Mouse (Mus musculus): Measurements from ENCODE around the gene Mafg.

Gene Mafg

DNA sequence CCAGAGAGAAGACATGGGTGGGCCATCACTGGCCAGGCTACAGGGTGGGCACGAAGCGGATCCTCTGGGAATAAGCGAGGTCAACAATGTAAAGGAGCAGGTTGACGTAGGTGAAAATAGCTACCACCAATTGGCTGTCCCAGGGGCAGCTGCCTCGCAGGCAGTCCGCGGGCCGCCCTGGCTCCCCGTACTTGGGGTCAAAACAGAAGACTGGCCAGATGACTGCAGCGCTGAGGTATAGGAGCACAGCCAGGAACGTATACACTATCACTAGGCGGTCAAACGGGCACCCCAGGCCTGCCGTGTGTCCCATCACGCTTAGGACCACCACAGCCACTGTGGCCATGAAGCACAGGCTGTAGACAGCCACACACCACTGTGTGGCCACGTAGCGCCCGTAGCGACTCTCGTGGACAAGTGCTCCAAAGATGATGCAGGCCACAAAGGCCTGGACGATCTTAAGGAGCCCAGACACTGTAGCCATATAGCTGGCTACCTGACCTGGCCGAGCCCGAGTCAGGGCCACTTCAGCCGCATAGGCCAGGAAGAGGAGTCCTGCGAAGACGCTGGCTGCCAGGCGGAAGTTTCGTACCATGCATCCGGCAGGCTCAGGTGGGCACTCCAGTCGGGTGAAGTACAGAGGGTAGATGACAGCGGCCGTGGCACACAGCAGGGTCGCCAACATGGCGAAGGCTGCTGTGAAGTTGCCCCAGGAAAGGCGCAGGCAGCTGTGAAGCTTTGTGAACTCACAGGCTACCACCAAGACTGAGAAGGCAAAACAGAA lies 13.8 kb upstream of the Mafg start:
- in situ Hi-C loops (cut with MboI; ENCODE audit: low sequenced_read_pairs), result no loop called here

- in situ Hi-C loops (cut with MboI; ENCODE audit: low sequenced_read_pairs), result no loop called here
Measured at GRCm38 (mm10) chr11:120643601-120643987, 10.2 kb upstream of the Mafg start, which contains the start of gene Pycr1. TSS of gene Pycr1 (minus strand) at chr11:120643769.

- in situ Hi-C loops (cut with MboI; ENCODE audit: low sequenced_read_pairs), result no loop called here
Measured at GRCm38 (mm10) chr11:120642939-120643600, 9.7 kb upstream of the Mafg start.

GRCm38 (mm10) chr11:120641869-120642268 lies 8.5 kb upstream of the Mafg start:
- in situ Hi-C loops (cut with MboI; ENCODE audit: low sequenced_read_pairs), result no loop called here

DNA sequence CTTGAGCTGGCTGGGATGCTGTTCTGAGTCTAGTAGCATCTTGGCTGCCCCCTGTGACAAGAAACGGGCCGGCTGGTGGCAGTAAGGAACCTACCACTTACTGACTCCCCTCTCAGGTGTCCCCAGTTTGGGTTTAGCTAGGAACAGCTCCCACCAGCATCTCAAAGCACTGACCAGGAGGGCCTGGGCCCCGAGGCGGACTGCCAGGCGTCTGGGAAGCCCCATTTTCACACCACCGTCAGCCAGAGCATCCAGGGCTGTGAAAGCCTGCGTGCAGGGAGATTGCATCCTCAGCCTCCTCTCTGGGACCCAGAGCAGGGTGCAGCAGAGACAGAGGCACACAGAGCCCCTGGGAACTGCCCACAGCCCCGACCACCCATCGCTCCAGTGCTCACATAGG lies 7.9 kb upstream of the Mafg start:
- in situ Hi-C loops (cut with MboI; ENCODE audit: low sequenced_read_pairs), result no loop called here

DNA sequence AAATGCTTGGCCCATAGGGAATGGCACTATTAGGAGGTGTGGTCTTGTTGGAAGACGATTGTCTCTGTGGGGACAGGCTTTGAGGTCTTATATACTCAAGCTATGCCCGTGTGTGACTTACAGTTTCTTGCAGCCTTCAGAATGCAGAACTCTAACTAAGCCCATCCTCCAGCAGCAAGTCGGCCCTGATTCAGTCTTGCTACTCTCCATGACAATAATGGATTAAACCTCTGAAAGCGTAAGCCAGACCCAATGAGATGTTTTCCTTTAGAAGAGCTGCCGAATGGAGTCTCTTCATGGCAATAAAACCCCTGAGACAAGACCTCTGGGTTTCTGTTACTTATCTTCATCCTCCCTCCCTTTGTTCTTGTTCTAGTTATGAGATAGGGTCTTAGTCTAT lies 1.4 kb upstream of the Mafg start:
- in situ Hi-C loops (cut with MboI; ENCODE audit: low sequenced_read_pairs), result no loop called here

GRCm38 (mm10) chr11:120632559-120633519 lies 561 bp downstream of the Mafg start:
- in situ Hi-C loops (cut with MboI; ENCODE audit: low sequenced_read_pairs), result no loop called here

GRCm38 (mm10) chr11:120631726-120632448 lies 1.5 kb downstream of the Mafg start:
- in situ Hi-C loops (cut with MboI; ENCODE audit: low sequenced_read_pairs), result no loop called here

- in situ Hi-C loops (cut with MboI; ENCODE audit: low sequenced_read_pairs), result no loop called here
Measured at GRCm38 (mm10) chr11:120630881-120631725, 2.3 kb downstream of the Mafg start.

GRCm38 (mm10) chr11:120630401-120630871 lies 3.0 kb downstream of the Mafg start:
- in situ Hi-C loops (cut with MboI; ENCODE audit: low sequenced_read_pairs), result no loop called here

GRCm38 (mm10) chr11:120629911-120630310 lies 3.5 kb downstream of the Mafg start:
- in situ Hi-C loops (cut with MboI; ENCODE audit: low sequenced_read_pairs), result no loop called here

GRCm38 (mm10) chr11:120629341-120629730 lies 4.1 kb downstream of the Mafg start:
- in situ Hi-C loops (cut with MboI; ENCODE audit: low sequenced_read_pairs), result no loop called here

DNA sequence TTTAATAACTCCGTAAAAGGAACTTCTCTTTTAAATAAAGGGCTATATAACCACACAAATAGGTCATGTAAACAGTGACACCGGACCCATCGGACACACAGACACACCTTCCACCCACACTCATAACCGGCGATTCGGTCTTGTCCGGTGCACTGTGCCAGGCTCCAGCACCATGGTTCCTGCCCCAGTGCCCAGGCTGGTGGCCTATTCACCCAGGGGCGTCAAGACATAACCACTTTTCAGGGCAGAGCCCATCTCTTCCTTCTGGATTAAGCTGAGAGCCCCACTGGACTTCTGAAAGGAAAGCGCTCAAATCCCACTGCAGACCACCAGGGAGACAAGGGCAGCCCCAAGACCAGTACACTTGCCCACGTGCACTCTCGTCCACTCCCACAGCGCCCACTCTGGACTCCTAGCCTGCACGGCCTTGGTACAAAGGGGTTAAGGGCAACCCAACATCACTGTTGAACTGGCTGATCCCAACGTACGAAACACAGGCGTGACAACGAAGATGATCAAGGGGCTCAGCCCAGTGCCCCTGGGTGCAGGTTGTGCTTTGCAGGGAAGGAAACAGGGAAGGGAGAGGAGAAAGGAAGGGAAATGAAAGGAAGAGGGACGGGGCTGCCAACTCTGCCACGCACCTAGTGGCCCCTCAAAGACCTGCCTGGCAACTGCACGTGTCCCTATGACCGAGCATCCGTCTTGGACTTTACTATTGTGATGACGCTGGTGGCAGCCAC lies 4.6 kb downstream of the Mafg start:
- in situ Hi-C loops (cut with MboI; ENCODE audit: low sequenced_read_pairs), result no loop called here

DNA sequence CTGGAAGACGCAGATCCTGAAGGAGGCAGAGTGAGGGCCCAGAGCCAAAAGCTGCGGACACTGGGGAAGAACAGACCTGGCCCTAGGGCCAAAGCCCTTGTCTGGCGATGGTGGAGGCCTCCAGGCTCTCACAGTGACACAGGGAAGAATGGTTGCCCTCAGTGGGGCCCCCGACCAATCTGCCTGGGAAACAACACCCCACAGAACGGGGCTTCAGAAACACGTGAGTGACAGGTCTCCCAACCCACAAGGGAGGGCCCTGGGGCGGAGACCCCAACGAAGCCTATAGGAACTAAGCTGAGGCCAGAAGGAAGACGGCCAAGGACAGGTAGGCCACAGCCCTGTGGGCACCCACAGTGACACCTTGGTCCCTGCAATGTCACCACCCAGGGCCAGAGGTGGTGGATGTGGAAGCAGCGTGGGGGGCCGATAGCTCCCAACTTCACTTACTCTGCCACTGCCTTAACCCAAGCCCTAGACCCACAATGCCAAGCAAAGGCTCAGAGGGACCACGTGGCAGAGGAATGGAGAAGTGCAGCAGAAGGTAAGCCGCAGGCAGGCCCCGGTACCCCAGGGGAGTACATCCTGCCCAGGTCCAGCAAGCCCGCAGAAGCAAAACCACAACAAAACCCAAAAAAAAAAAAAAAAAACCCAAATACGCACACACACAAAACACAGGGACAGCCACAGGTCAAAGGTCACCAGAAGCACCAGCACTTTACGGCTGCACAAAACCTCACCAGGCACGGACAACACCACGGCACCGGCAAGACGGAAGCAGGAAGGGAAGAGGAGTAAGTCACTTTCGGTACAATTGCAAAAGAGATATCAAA lies 5.7 kb downstream of the Mafg start:
- in situ Hi-C loops (cut with MboI; ENCODE audit: low sequenced_read_pairs), result no loop called here

GRCm38 (mm10) chr11:120626785-120627467 lies 6.5 kb downstream of the Mafg start:
- in situ Hi-C loops (cut with MboI; ENCODE audit: low sequenced_read_pairs), result no loop called here

GRCm38 (mm10) chr11:120625152-120625775 lies 8.1 kb downstream of the Mafg start, which contains the start of gene Sirt7:
TSS of gene Sirt7 (minus strand) at chr11:120625240.
- in situ Hi-C loops (cut with MboI; ENCODE audit: low sequenced_read_pairs), result no loop called here

GRCm38 (mm10) chr11:120624680-120625111 lies 8.7 kb downstream of the Mafg start:
- in situ Hi-C loops (cut with MboI; ENCODE audit: low sequenced_read_pairs), result no loop called here
